8 mouse cellular contexts compared by ENCODE assay signal in genomic region chr6:29164314-29165244, GRCm38 (mm10). TPM values are rescaled to one million over a fixed set of nuclear protein-coding genes. Genes with fewer than 3 reads are reported as not detected.
DNase-seq lines count a peak whose midpoint lies in the region; ATAC-seq and TF ChIP-seq lines count a peak whose summit lies in the region.

Gene Rbm28, minus strand, starts transcription at chr6:29165006.

- peaks cover 25% of the 10 kb centered on the region for H3K4me1 ChIP-seq in E14TG2a.4 (replicated peaks; ENCODE audit: low read depth, low read length)
- no peaks in the 10 kb centered on the region; the same call in 1 of the 2 replicates for H3K4me1 ChIP-seq in forebrain, embryonic 11.5 days (replicated peaks; ENCODE audit: control insufficient read depth, insufficient read depth, low read length)
- peaks cover 13% of the 10 kb centered on the region for H3K4me1 ChIP-seq in heart, embryonic 16.5 days (ENCODE audit: control insufficient read depth, insufficient read depth, low read length)
- H3K4me1 ChIP-seq in liver, embryonic 15.5 days (replicated peaks): peaks cover 21% of the 10 kb centered on the region
- peaks cover 14% of the 10 kb centered on the region for H3K4me1 ChIP-seq in neural tube, embryonic 12.5 days

- DNase-seq in c-Kit-positive CD71-positive TER-119-negative erythroid progenitor cells, embryonic 14.5 days (ENCODE audit: low read depth): peak; percentile 97
- peak; percentile 88 for DNase-seq in forebrain, embryonic 11.5 days (ENCODE audit: low spot score)
- peak; percentile 89 to 92 for DNase-seq in kidney, postnatal 36 days
- peak; percentile 96 for DNase-seq in telencephalon, adult 2 months (ENCODE audit: low read depth, low spot score)

- peaks cover 21% of the 10 kb centered on the region for H3K27me3 ChIP-seq in E14TG2a.4 (ENCODE audit: insufficient read depth, low read length)
- H3K27me3 ChIP-seq in forebrain, embryonic 11.5 days (ENCODE audit: control insufficient read depth, insufficient read depth, low read length): peaks cover 19% of the 10 kb centered on the region
- H3K27me3 ChIP-seq in heart, embryonic 16.5 days (ENCODE audit: control insufficient read depth, insufficient read depth, low read length): peaks cover 20% of the 10 kb centered on the region
- H3K27me3 ChIP-seq in liver, embryonic 15.5 days: peaks cover 43% of the 10 kb centered on the region
- peaks cover 23% of the 10 kb centered on the region for H3K27me3 ChIP-seq in neural tube, embryonic 12.5 days (replicated peaks)

- H3K9ac ChIP-seq in forebrain, embryonic 11.5 days (ENCODE audit: low read length): peak within 1 kb of the TSS; percentile 75
- H3K9ac ChIP-seq in heart, embryonic 16.5 days (ENCODE audit: low read length): peak within 1 kb of the TSS; percentile 90
- H3K9ac ChIP-seq in liver, embryonic 15.5 days: peak within 1 kb of the TSS; percentile 73
- H3K9ac ChIP-seq in neural tube, embryonic 12.5 days: peak within 1 kb of the TSS; percentile 62

- WGBS in forebrain, embryonic 11.5 days: 9% methylated on average over 42 of the region's 42 CpGs
- WGBS in heart, embryonic 16.5 days: 8% methylated on average over 42 of the region's 42 CpGs
- 7% methylated on average over 42 of the region's 42 CpGs for WGBS in liver, embryonic 15.5 days (ENCODE audit: insufficient replicate concordance)
- 8% methylated on average over 42 of the region's 42 CpGs for WGBS in neural tube, embryonic 12.5 days

- H3K4me2 ChIP-seq in forebrain, embryonic 11.5 days (ENCODE audit: low read depth, low read length, severe bottlenecking): peak within 1 kb of the TSS; percentile 82
- H3K4me2 ChIP-seq in heart, embryonic 16.5 days (ENCODE audit: low read depth, low read length): peak within 1 kb of the TSS; percentile 93
- H3K4me2 ChIP-seq in liver, embryonic 15.5 days: peak within 1 kb of the TSS; percentile 79
- H3K4me2 ChIP-seq in neural tube, embryonic 12.5 days (replicated peaks): peak within 1 kb of the TSS; percentile 81

- peak within 1 kb of the TSS; percentile 97 for H3K4me3 ChIP-seq in E14TG2a.4 (replicated peaks; ENCODE audit: low read length)
- peak within 1 kb of the TSS; percentile 83 for H3K4me3 ChIP-seq in forebrain, embryonic 11.5 days (ENCODE audit: low read depth, low read length)
- H3K4me3 ChIP-seq in heart, embryonic 16.5 days (ENCODE audit: low read length): peak within 1 kb of the TSS; percentile 95
- H3K4me3 ChIP-seq in liver, embryonic 15.5 days (replicated peaks): peak within 1 kb of the TSS; percentile 81
- peak within 1 kb of the TSS; percentile 60 for H3K4me3 ChIP-seq in neural tube, embryonic 12.5 days

- peak; percentile 80 for ATAC-seq in forebrain, embryonic 11.5 days (replicated peaks; ENCODE audit: low FRiP score)
- peak; percentile 76 for ATAC-seq in heart, embryonic 16.5 days (replicated peaks; ENCODE audit: extremely low read depth, insufficient read depth, low FRiP score)
- ATAC-seq in liver, embryonic 15.5 days (ENCODE audit: insufficient read depth): peak; percentile 80
- peak; percentile 74 for ATAC-seq in neural tube, embryonic 12.5 days (ENCODE audit: low FRiP score, low read depth)

- H3K9me3 ChIP-seq in E14TG2a.4 (ENCODE audit: low read length): no peaks in the 10 kb centered on the region
- H3K9me3 ChIP-seq in forebrain, embryonic 11.5 days (ENCODE audit: control insufficient read depth, low read length): no peaks in the 10 kb centered on the region
- H3K9me3 ChIP-seq in heart, embryonic 16.5 days (replicated peaks; ENCODE audit: control insufficient read depth, low read length): no peaks in the 10 kb centered on the region
- H3K9me3 ChIP-seq in liver, embryonic 15.5 days (replicated peaks): no peaks in the 10 kb centered on the region
- H3K9me3 ChIP-seq in neural tube, embryonic 12.5 days: no peaks in the 10 kb centered on the region

- TF ChIP-seq CTCF in E14TG2a.4 (conservative IDR thresholded peaks at IDR 0.05; ENCODE audit: low read length): no peak

- peaks cover 12% of the 10 kb centered on the region for H3K36me3 ChIP-seq in E14TG2a.4 (ENCODE audit: insufficient read depth, low read length)
- H3K36me3 ChIP-seq in forebrain, embryonic 11.5 days (ENCODE audit: control insufficient read depth, insufficient read depth, low read length): no peaks in the 10 kb centered on the region
- no peaks in the 10 kb centered on the region for H3K36me3 ChIP-seq in heart, embryonic 16.5 days (ENCODE audit: control insufficient read depth, insufficient read depth)
- H3K36me3 ChIP-seq in liver, embryonic 15.5 days (replicated peaks): 0 out of 2 replicates have a peak, but pooled peaks cover 8% of the 10 kb centered on the region
- H3K36me3 ChIP-seq in neural tube, embryonic 12.5 days: peaks cover 1% of the 10 kb centered on the region; the same call in 1 of the 2 replicates

- no peak within 1 kb of the TSS for H3K27ac ChIP-seq in forebrain, embryonic 11.5 days (ENCODE audit: low read depth, low read length)
- H3K27ac ChIP-seq in heart, embryonic 16.5 days (ENCODE audit: low read length): peak within 1 kb of the TSS; percentile 50
- peak within 1 kb of the TSS; percentile 53; the same call in 1 of the 2 replicates for H3K27ac ChIP-seq in liver, embryonic 15.5 days (replicated peaks)
- H3K27ac ChIP-seq in neural tube, embryonic 12.5 days: no peak within 1 kb of the TSS

RNA-seq across cellular contexts. Expression of gene Rbm28, which starts in this region (rescaled TPM):
- polyA plus RNA-seq in forebrain, embryonic 11.5 days (2014; fragmentation: Nextera tagmentation; extraction: Ambion mirVana): 73.3 and 74.8 TPM in 2 replicates
- 23.5 and 26.1 TPM in 2 replicates for polyA plus RNA-seq in heart, embryonic 16.5 days (2015; fragmentation: Nextera tagmentation; extraction: Ambion mirVana)
- polyA plus RNA-seq in liver, embryonic 15.5 days (2015; fragmentation: Nextera tagmentation; extraction: Ambion mirVana): 8.5 and 9.4 TPM in 2 replicates
- 50.3 and 56.0 TPM in 2 replicates for polyA plus RNA-seq in neural tube, embryonic 12.5 days (2016; fragmentation: Nextera tagmentation; extraction: Ambion mirVana)

Comparison
In these comparisons a context has a peak if more than half of its experiments do, and no peak if none do; other contexts are left out.
1. H3K27ac ChIP-seq: peak in heart, embryonic 16.5 days (single experiment) and liver, embryonic 15.5 days (single experiment); none in forebrain, embryonic 11.5 days (single experiment) and neural tube, embryonic 12.5 days (single experiment).
2. Peak in every context shown above with its lines, with median percentiles within 50 percentile points of each other: H3K4me3 ChIP-seq, DNase-seq, ATAC-seq, H3K4me2 ChIP-seq and H3K9ac ChIP-seq.